Mouse (Mus musculus): ENCODE measurements around the gene Bahcc1. TPM values are rescaled to one million over a fixed set of nuclear protein-coding genes. Genes with fewer than 3 reads are reported as not detected.

The Bahcc1 gene
- polyA plus RNA-seq, 1 experiment = not detected

GRCm38 (mm10) chr11:120253646-120254315 lies 21.0 kb downstream of the Bahcc1 start:
- Histone ChIP-seq H3K4me1 (ENCODE audit: control insufficient read depth, insufficient read depth, low read length) (peaks cover 69% of the 10 kb centered on the region), H3K27ac (ENCODE audit: insufficient read depth, low read depth, low read length) (no peak overlapping the region), H3K4me3 (ENCODE audit: insufficient read depth, low read depth, low read length) (no peak overlapping the region)
- 90% methylated on average over 13 of the region's 13 CpGs for WGBS
- no peak for TF ChIP-seq POLR2A (IDR thresholded peaks at IDR 0.05; ENCODE audit: insufficient read depth, low read depth, low read length)
- no peak for TF ChIP-seq CTCF (IDR thresholded peaks at IDR 0.05; ENCODE audit: insufficient read depth, low read depth, low read length)

GRCm38 (mm10) chr11:120254420-120254819 lies 21.7 kb downstream of the Bahcc1 start:
- Histone ChIP-seq H3K27ac (ENCODE audit: insufficient read depth, low read depth, low read length) (no peak overlapping the region), H3K4me3 (ENCODE audit: insufficient read depth, low read depth, low read length) (no peak overlapping the region), H3K4me1 (ENCODE audit: control insufficient read depth, insufficient read depth, low read length) (peaks cover 75% of the 10 kb centered on the region)
- 76% methylated on average over 11 of the region's 11 CpGs for WGBS
- no peak for TF ChIP-seq POLR2A (IDR thresholded peaks at IDR 0.05; ENCODE audit: insufficient read depth, low read depth, low read length)
- no peak for TF ChIP-seq CTCF (IDR thresholded peaks at IDR 0.05; ENCODE audit: insufficient read depth, low read depth, low read length)

DNA sequence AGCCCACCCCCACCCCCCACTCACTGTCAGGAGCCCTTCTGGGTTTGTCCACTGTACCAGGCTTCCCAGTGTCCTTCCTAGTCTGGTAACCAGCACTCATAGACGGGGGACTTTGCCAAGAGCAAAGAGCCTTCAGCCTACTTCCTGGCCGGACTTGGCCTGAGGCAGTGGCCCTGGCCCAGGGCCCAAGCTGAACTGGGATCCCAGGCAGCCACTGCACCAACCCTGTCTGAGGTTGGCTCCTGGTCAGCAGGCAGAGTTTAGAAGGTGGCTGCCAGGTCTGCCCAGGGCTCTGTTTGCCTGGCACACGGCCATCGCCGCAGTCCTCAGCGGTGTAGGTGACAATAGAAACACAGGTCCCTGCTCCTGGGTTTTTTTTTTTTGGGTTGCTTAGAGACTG lies 22.3 kb downstream of the Bahcc1 start:
- no peak overlapping the region for H3K27ac ChIP-seq (ENCODE audit: insufficient read depth, low read depth, low read length)
- WGBS = 52% methylated on average over 6 of the region's 6 CpGs
- no peak overlapping the region for H3K4me3 ChIP-seq (ENCODE audit: insufficient read depth, low read depth, low read length)
- peaks cover 81% of the 10 kb centered on the region for H3K4me1 ChIP-seq (ENCODE audit: control insufficient read depth, insufficient read depth, low read length)
- TF ChIP-seq CTCF (IDR thresholded peaks at IDR 0.05; ENCODE audit: insufficient read depth, low read depth, low read length) (no peak), POLR2A (IDR thresholded peaks at IDR 0.05; ENCODE audit: insufficient read depth, low read depth, low read length) (no peak)

DNA sequence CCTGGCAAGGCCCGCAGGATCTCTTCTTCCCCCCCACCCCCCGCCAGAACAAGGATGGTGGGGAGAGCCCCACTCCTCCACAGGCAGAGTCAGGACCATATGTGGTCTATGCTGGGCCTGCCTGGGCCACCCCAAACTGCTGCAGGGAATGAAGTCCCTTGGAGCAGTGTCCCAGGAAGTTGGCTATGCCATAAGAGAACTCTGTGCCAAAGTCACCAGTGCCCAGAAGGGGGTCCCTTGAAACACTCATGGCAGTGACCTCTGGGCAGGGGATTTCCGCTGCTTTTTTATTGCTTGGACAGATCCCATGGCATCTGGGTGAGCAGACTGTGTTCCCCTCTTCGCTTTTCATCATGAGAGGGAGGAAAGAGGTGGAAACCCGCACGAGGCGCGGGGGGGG lies 22.8 kb downstream of the Bahcc1 start:
- no peak overlapping the region for H3K4me3 ChIP-seq (ENCODE audit: insufficient read depth, low read depth, low read length)
- 62% methylated on average over 8 of the region's 8 CpGs for WGBS
- TF ChIP-seq POLR2A (IDR thresholded peaks at IDR 0.05; ENCODE audit: insufficient read depth, low read depth, low read length) (no peak), CTCF (IDR thresholded peaks at IDR 0.05; ENCODE audit: insufficient read depth, low read depth, low read length) (no peak)
- H3K4me1 ChIP-seq (ENCODE audit: control insufficient read depth, insufficient read depth, low read length) = peaks cover 86% of the 10 kb centered on the region
- H3K27ac ChIP-seq (ENCODE audit: insufficient read depth, low read depth, low read length) = no peak overlapping the region

DNA sequence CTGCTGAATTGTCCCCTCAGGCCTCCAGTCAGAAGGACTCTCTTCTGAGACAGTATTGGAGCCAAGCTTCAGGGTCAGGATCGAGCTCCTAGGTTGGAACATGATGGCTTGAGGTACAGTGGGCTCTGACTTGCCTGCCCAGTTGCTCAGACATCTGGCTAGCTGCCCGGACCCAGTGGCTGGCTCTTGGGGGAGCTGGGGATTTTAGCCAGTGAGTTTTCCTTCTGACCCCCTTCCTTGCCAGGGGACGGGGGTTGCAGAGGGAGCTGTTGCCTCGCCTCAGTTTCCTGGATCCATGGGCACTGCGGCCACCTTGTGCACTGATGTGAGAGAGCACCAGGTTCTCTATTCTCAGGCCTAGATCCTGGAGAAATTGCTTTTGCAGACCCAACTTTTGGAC lies 23.4 kb downstream of the Bahcc1 start:
- TF ChIP-seq POLR2A (IDR thresholded peaks at IDR 0.05; ENCODE audit: insufficient read depth, low read depth, low read length) (no peak), CTCF (IDR thresholded peaks at IDR 0.05; ENCODE audit: insufficient read depth, low read depth, low read length) (no peak)
- H3K4me1 ChIP-seq (ENCODE audit: control insufficient read depth, insufficient read depth, low read length) = peaks cover 89% of the 10 kb centered on the region
- 70% methylated on average over 5 of the region's 5 CpGs for WGBS
- no peak overlapping the region for H3K27ac ChIP-seq (ENCODE audit: insufficient read depth, low read depth, low read length)
- no peak overlapping the region for H3K4me3 ChIP-seq (ENCODE audit: insufficient read depth, low read depth, low read length)

DNA sequence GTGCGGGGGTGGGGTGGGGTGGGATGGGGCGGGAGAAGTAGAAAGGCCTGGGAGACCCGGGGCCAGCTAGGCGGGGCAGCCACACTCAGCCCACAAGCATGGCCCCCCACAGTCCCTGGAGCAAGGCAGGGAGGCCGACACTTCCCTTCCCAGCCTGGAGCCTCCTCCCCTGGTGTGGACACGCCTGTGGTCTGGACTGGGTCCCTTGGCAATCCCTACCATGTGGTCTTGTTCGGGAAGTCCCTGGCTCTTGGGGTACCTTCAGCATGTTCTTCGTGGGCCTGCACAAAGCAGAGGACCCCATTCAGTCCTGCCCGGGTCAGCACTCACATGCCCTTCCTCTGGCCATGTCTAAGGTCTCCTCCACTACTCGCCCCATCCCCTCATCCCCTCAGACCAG lies 23.8 kb downstream of the Bahcc1 start:
- Histone ChIP-seq H3K27ac (ENCODE audit: insufficient read depth, low read depth, low read length) (no peak overlapping the region), H3K4me1 (ENCODE audit: control insufficient read depth, insufficient read depth, low read length) (peaks cover 89% of the 10 kb centered on the region), H3K4me3 (ENCODE audit: insufficient read depth, low read depth, low read length) (no peak overlapping the region)
- 64% methylated on average over 10 of the region's 10 CpGs for WGBS
- no peak for TF ChIP-seq POLR2A (IDR thresholded peaks at IDR 0.05; ENCODE audit: insufficient read depth, low read depth, low read length)
- no peak for TF ChIP-seq CTCF (IDR thresholded peaks at IDR 0.05; ENCODE audit: insufficient read depth, low read depth, low read length)

DNA sequence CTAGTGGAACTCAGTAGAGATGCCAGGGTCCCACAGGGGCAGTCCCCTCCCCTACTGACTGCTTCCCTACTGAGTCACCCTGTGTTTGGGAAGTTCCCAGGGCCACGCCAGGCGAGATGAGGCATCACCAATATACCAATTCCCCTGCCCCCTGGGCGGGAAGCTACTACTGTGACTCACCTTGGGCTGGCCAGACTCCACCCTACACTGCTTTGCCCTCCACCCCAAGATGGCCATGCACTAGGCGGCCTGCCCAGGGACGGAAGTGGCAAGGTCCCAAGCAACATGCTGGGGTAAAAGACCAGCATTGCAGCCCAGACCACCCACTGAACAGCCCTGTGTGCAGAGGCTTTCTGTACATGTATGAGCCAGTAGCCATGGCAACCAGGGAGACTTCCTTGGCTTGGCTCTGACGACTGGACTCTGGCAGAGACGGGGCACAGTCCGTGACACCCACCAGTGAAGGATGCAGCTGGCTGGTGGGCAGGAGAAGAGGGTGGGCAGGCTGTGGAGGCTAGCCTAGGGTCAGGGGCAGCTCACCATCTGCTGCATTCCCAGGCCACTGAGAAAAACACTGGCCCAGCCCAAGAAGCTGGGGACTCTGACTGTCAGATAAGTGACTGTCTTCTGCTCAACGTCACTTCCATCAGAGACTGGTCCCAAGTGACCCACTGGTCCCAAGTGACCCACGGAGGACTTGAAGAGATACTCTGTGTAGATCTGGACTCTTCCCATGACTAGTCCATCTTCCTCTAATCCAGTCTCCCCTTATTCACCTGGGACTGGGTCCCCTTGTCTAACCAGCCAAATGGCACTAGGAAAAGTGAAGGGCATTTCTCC lies 24.5 kb downstream of the Bahcc1 start:
- TF ChIP-seq CTCF (IDR thresholded peaks at IDR 0.05; ENCODE audit: insufficient read depth, low read depth, low read length) (no peak), POLR2A (IDR thresholded peaks at IDR 0.05; ENCODE audit: insufficient read depth, low read depth, low read length) (no peak)
- no peak overlapping the region for H3K27ac ChIP-seq (ENCODE audit: insufficient read depth, low read depth, low read length)
- peaks cover 89% of the 10 kb centered on the region for H3K4me1 ChIP-seq (ENCODE audit: control insufficient read depth, insufficient read depth, low read length)
- 52% methylated on average over 10 of the region's 10 CpGs for WGBS
- H3K4me3 ChIP-seq (ENCODE audit: insufficient read depth, low read depth, low read length) = no peak overlapping the region

- H3K27ac ChIP-seq (ENCODE audit: insufficient read depth, low read depth, low read length) = no peak overlapping the region
- TF ChIP-seq POLR2A (IDR thresholded peaks at IDR 0.05; ENCODE audit: insufficient read depth, low read depth, low read length) = no peak
- TF ChIP-seq CTCF (IDR thresholded peaks at IDR 0.05; ENCODE audit: insufficient read depth, low read depth, low read length) = no peak
- H3K4me1 ChIP-seq (ENCODE audit: control insufficient read depth, insufficient read depth, low read length) = peaks cover 86% of the 10 kb centered on the region
- 97% methylated on average over 13 of the region's 13 CpGs for WGBS
- H3K4me3 ChIP-seq (ENCODE audit: insufficient read depth, low read depth, low read length) = no peak overlapping the region
These were observed 25.2 kb downstream of the Bahcc1 start for GRCm38 (mm10) chr11:120257911-120258310.
